Mouse (Mus musculus) embryo, embryonic 10.5 days (tissue): ENCODE data around the gene Mtss1l.
A peak's percentile ranks its signal among the peaks of the same experiment; 100 is the strongest.

Experiments
- DNase-seq: peaks from one replicate; pipeline ENCODE4 v3.0.0-alpha.2; 2015; ENCODE audit warnings: low spot score

The Mtss1l gene

GRCm38 (mm10) chr8:110720685-110721598, at the start of gene Mtss1l:
Mtss1l (plus strand) TSS chr8:110721476.
- DNase-seq, result peak; percentile 94

GRCm38 (mm10) chr8:110672133-110672532, 49.1 kb upstream of the Mtss1l start:
- DNase-seq, result no peak

- no peak for DNase-seq
These were observed 48.1 kb upstream of the Mtss1l start for GRCm38 (mm10) chr8:110673168-110673567.

- no peak for DNase-seq
These were observed 46.7 kb upstream of the Mtss1l start for GRCm38 (mm10) chr8:110674589-110674988.

- peak; percentile 58 for DNase-seq
These were observed 44.6 kb upstream of the Mtss1l start for GRCm38 (mm10) chr8:110676702-110677101.

- DNase-seq, result no peak
These were observed 44.1 kb upstream of the Mtss1l start for GRCm38 (mm10) chr8:110677174-110677660.

GRCm38 (mm10) chr8:110678989-110679388, 42.3 kb upstream of the Mtss1l start:
- no peak for DNase-seq

- DNase-seq, result no peak
These were observed 33.5 kb upstream of the Mtss1l start for GRCm38 (mm10) chr8:110687726-110688125.

GRCm38 (mm10) chr8:110689961-110690360, 31.3 kb upstream of the Mtss1l start:
- no peak for DNase-seq

- no peak for DNase-seq
These were observed 27.1 kb upstream of the Mtss1l start for GRCm38 (mm10) chr8:110694226-110694625.

- no peak for DNase-seq
These were observed 26.4 kb upstream of the Mtss1l start for GRCm38 (mm10) chr8:110694826-110695225.

GRCm38 (mm10) chr8:110695431-110695830, 25.8 kb upstream of the Mtss1l start:
- no peak for DNase-seq

- DNase-seq, result no peak
These were observed 25.2 kb upstream of the Mtss1l start for GRCm38 (mm10) chr8:110696051-110696450.

- DNase-seq, result no peak
These were observed 23.7 kb upstream of the Mtss1l start for GRCm38 (mm10) chr8:110697571-110697970.

- no peak for DNase-seq
These were observed 23.2 kb upstream of the Mtss1l start for GRCm38 (mm10) chr8:110698098-110698497.

GRCm38 (mm10) chr8:110699501-110699900, 21.8 kb upstream of the Mtss1l start:
- no peak for DNase-seq

- DNase-seq, result no peak
These were observed 20.7 kb upstream of the Mtss1l start for GRCm38 (mm10) chr8:110700561-110700960.

GRCm38 (mm10) chr8:110702636-110703459, 18.4 kb upstream of the Mtss1l start:
- DNase-seq, result no peak

- DNase-seq, result no peak
These were observed 17.7 kb upstream of the Mtss1l start for GRCm38 (mm10) chr8:110703460-110704061.

GRCm38 (mm10) chr8:110704103-110704502, 17.2 kb upstream of the Mtss1l start:
- no peak for DNase-seq

GRCm38 (mm10) chr8:110705391-110706287, 15.6 kb upstream of the Mtss1l start:
- no peak for DNase-seq
